Mouse (Mus musculus): Measurements from ENCODE around the gene Itih4. TPM values are rescaled to one million over a fixed set of nuclear protein-coding genes. Genes with fewer than 3 reads are reported as not detected.

Gene Itih4
- polyA plus RNA-seq, 1 experiment from 2014 or later, result 0.06 TPM

- Histone ChIP-seq H3K27me3 (no peaks in the 10 kb centered on the region), H3K4me2 (replicated peaks) (no peak overlapping the region), H3K36me3 (peaks cover 63% of the 10 kb centered on the region), H3K9ac (no peak overlapping the region), H3K4me1 (peaks cover 35% of the 10 kb centered on the region), H3K4me3 (no peak overlapping the region), H3K27ac (peak overlapping the region; percentile 82; the same call in 1 of the 2 replicates), H3K9me3 (no peaks in the 10 kb centered on the region)
- WGBS, result 91% methylated on average over 10 of the region's 10 CpGs
- ATAC-seq (ENCODE audit: low FRiP score, low read depth), result no peak
These were observed 17.4 kb upstream of the Itih4 start for GRCm38 (mm10) chr14:30868826-30869225.

- Histone ChIP-seq H3K9ac (peak overlapping the region; percentile 19; the same call in 1 of the 2 replicates), H3K9me3 (no peaks in the 10 kb centered on the region), H3K4me3 (no peak overlapping the region), H3K27ac (peak overlapping the region; percentile 82), H3K4me2 (replicated peaks) (peak overlapping the region; percentile 32; the same call in 1 of the 2 replicates), H3K27me3 (no peaks in the 10 kb centered on the region), H3K4me1 (peaks cover 40% of the 10 kb centered on the region), H3K36me3 (peaks cover 64% of the 10 kb centered on the region)
- no peak for ATAC-seq (ENCODE audit: low FRiP score, low read depth)
- WGBS, result 79% methylated on average over 8 of the region's 8 CpGs
These were observed 16.9 kb upstream of the Itih4 start for GRCm38 (mm10) chr14:30869391-30869801.

GRCm38 (mm10) chr14:30870206-30871147, 15.8 kb upstream of the Itih4 start:
- H3K4me1 ChIP-seq, result peaks cover 42% of the 10 kb centered on the region
- WGBS, result 44% methylated on average over 25 of the region's 25 CpGs
- H3K36me3 ChIP-seq, result peaks cover 62% of the 10 kb centered on the region
- peak; percentile 78 for ATAC-seq (ENCODE audit: low FRiP score, low read depth)
- H3K9me3 ChIP-seq, result no peaks in the 10 kb centered on the region
- no peaks in the 10 kb centered on the region for H3K27me3 ChIP-seq
- peak overlapping the region; percentile 82 for H3K27ac ChIP-seq
- peak overlapping the region; percentile 43 for H3K9ac ChIP-seq
- no peak overlapping the region for H3K4me3 ChIP-seq
- H3K4me2 ChIP-seq (replicated peaks), result peak overlapping the region; percentile 35

GRCm38 (mm10) chr14:30874095-30874700, 12.1 kb upstream of the Itih4 start:
- peaks cover 60% of the 10 kb centered on the region for H3K36me3 ChIP-seq
- no peaks in the 10 kb centered on the region for H3K27me3 ChIP-seq
- no peak overlapping the region for H3K27ac ChIP-seq
- no peak overlapping the region for H3K4me2 ChIP-seq (replicated peaks)
- no peak overlapping the region for H3K4me3 ChIP-seq
- WGBS, result 71% methylated on average over 16 of the region's 18 CpGs
- ATAC-seq (ENCODE audit: low FRiP score, low read depth), result no peak
- H3K4me1 ChIP-seq, result peaks cover 43% of the 10 kb centered on the region
- H3K9ac ChIP-seq, result no peak overlapping the region
- H3K9me3 ChIP-seq, result no peaks in the 10 kb centered on the region

- WGBS, result 86% methylated on average over 12 of the region's 12 CpGs
These were observed 11.0 kb upstream of the Itih4 start for GRCm38 (mm10) chr14:30875130-30875865.

GRCm38 (mm10) chr14:30875955-30876354, 10.3 kb upstream of the Itih4 start:
- Histone ChIP-seq H3K27ac (no peak overlapping the region), H3K4me1 (peaks cover 34% of the 10 kb centered on the region), H3K9ac (no peak overlapping the region; the same call in 1 of the 2 replicates), H3K4me3 (no peak overlapping the region), H3K27me3 (no peaks in the 10 kb centered on the region), H3K4me2 (replicated peaks) (no peak overlapping the region), H3K36me3 (peaks cover 64% of the 10 kb centered on the region), H3K9me3 (no peaks in the 10 kb centered on the region)
- WGBS, result 76% methylated on average over 9 of the region's 9 CpGs
- ATAC-seq (ENCODE audit: low FRiP score, low read depth), result no peak

More at GRCm38 (mm10) chr14:30875130-30875865, 11.0 kb upstream of the Itih4 start:
- Histone ChIP-seq H3K27ac (no peak overlapping the region), H3K36me3 (peaks cover 64% of the 10 kb centered on the region), H3K27me3 (no peaks in the 10 kb centered on the region), H3K9ac (no peak overlapping the region; the same call in 1 of the 2 replicates), H3K4me2 (replicated peaks) (no peak overlapping the region), H3K4me3 (no peak overlapping the region), H3K9me3 (no peaks in the 10 kb centered on the region), H3K4me1 (peaks cover 40% of the 10 kb centered on the region)
- ATAC-seq (ENCODE audit: low FRiP score, low read depth), result no peak

- peaks cover 60% of the 10 kb centered on the region for H3K36me3 ChIP-seq
- ATAC-seq (ENCODE audit: low FRiP score, low read depth), result no peak
- H3K4me2 ChIP-seq (replicated peaks), result no peak overlapping the region
- WGBS, result 87% methylated on average over 10 of the region's 10 CpGs
- no peak overlapping the region for H3K27ac ChIP-seq
- H3K4me3 ChIP-seq, result no peak overlapping the region
- H3K4me1 ChIP-seq, result peaks cover 29% of the 10 kb centered on the region
- H3K27me3 ChIP-seq, result no peaks in the 10 kb centered on the region
- no peaks in the 10 kb centered on the region for H3K9me3 ChIP-seq
- no peak overlapping the region for H3K9ac ChIP-seq
These were observed 9.8 kb upstream of the Itih4 start for GRCm38 (mm10) chr14:30876451-30876850.

GRCm38 (mm10) chr14:30877827-30878226, 8.4 kb upstream of the Itih4 start:
- ATAC-seq (ENCODE audit: low FRiP score, low read depth), result no peak
- Histone ChIP-seq H3K9ac (no peak overlapping the region), H3K4me2 (replicated peaks) (no peak overlapping the region), H3K36me3 (peaks cover 49% of the 10 kb centered on the region), H3K27me3 (no peaks in the 10 kb centered on the region), H3K4me1 (peaks cover 28% of the 10 kb centered on the region), H3K27ac (no peak overlapping the region), H3K9me3 (no peaks in the 10 kb centered on the region), H3K4me3 (no peak overlapping the region)
- WGBS, result 92% methylated on average over 3 of the region's 3 CpGs

GRCm38 (mm10) chr14:30878958-30879571, 7.2 kb upstream of the Itih4 start, which contains the start of gene Mustn1:
Gene Mustn1 (plus strand): TSS chr14:30879200.
- peak; percentile 38; the same call in 1 of the 2 replicates for ATAC-seq (ENCODE audit: low FRiP score, low read depth)

GRCm38 (mm10) chr14:30879794-30880193, 6.5 kb upstream of the Itih4 start:
- no peak overlapping the region for H3K27ac ChIP-seq
- 60% methylated on average over 9 of the region's 9 CpGs for WGBS

More at GRCm38 (mm10) chr14:30878958-30879571, 7.2 kb upstream of the Itih4 start, which contains the start of gene Mustn1:
- Histone ChIP-seq H3K27ac (peak within 1 kb of the TSS; percentile 61; the same call in 1 of the 2 replicates), H3K9me3 (no peaks in the 10 kb centered on the region), H3K4me2 (replicated peaks) (no peak within 1 kb of the TSS), H3K36me3 (peaks cover 36% of the 10 kb centered on the region), H3K27me3 (no peaks in the 10 kb centered on the region), H3K4me3 (no peak within 1 kb of the TSS), H3K4me1 (peaks cover 19% of the 10 kb centered on the region), H3K9ac (no peak within 1 kb of the TSS)
- WGBS, result 67% methylated on average over 11 of the region's 11 CpGs

GRCm38 (mm10) chr14:30880251-30880650, 6.0 kb upstream of the Itih4 start:
- H3K4me3 ChIP-seq, result no peak overlapping the region
- H3K9me3 ChIP-seq, result no peaks in the 10 kb centered on the region
- no peaks in the 10 kb centered on the region for H3K27me3 ChIP-seq
- H3K36me3 ChIP-seq, result peaks cover 27% of the 10 kb centered on the region
- H3K4me1 ChIP-seq, result peaks cover 14% of the 10 kb centered on the region
- WGBS, result 76% methylated on average over 8 of the region's 8 CpGs
- H3K9ac ChIP-seq, result no peak overlapping the region
- no peak overlapping the region; the same call in 1 of the 2 replicates for H3K27ac ChIP-seq
- no peak for ATAC-seq (ENCODE audit: low FRiP score, low read depth)
- no peak overlapping the region for H3K4me2 ChIP-seq (replicated peaks)

More at GRCm38 (mm10) chr14:30879794-30880193, 6.5 kb upstream of the Itih4 start:
- no peaks in the 10 kb centered on the region for H3K27me3 ChIP-seq
- peaks cover 30% of the 10 kb centered on the region for H3K36me3 ChIP-seq
- H3K9me3 ChIP-seq, result no peaks in the 10 kb centered on the region
- peaks cover 14% of the 10 kb centered on the region for H3K4me1 ChIP-seq
- no peak overlapping the region for H3K4me3 ChIP-seq
- no peak overlapping the region for H3K4me2 ChIP-seq (replicated peaks)
- no peak overlapping the region for H3K9ac ChIP-seq
- ATAC-seq (ENCODE audit: low FRiP score, low read depth), result peak; percentile 62

Measured in limb, embryonic 13.5 days (tissue).